In genomic region chr1:40224539-40225284, GRCm38 (mm10) we compare ENCODE assay signal across 8 mouse cellular contexts. TPM values are rescaled to one million over a fixed set of nuclear protein-coding genes. Genes with fewer than 3 reads are reported as not detected.
A peak's percentile ranks its signal among the peaks of the same experiment; 100 is the strongest.
DNase-seq lines count a peak whose midpoint lies in the region; ATAC-seq and TF ChIP-seq lines count a peak whose summit lies in the region.

Il1r1 (plus strand) TSS chr1:40225080.

- H3K27me3 ChIP-seq in neural tube, embryonic 11.5 days (ENCODE audit: control insufficient read depth, insufficient read depth, low read length) = no peaks in the 10 kb centered on the region
- peaks cover 3% of the 10 kb centered on the region; the same call in 1 of the 2 replicates for H3K27me3 ChIP-seq in liver, embryonic 12.5 days (replicated peaks)
- no peaks in the 10 kb centered on the region for H3K27me3 ChIP-seq in forebrain, embryonic 15.5 days
- no peaks in the 10 kb centered on the region for H3K27me3 ChIP-seq in forebrain, postnatal 0 days (ENCODE audit: insufficient read depth, low read length)

- H3K4me2 ChIP-seq in neural tube, embryonic 11.5 days (ENCODE audit: low read depth) = no peak within 1 kb of the TSS
- H3K4me2 ChIP-seq in liver, embryonic 12.5 days = peak within 1 kb of the TSS; percentile 13; the same call in 1 of the 2 replicates
- H3K4me2 ChIP-seq in forebrain, embryonic 15.5 days (replicated peaks) = no peak within 1 kb of the TSS
- no peak within 1 kb of the TSS for H3K4me2 ChIP-seq in forebrain, postnatal 0 days (ENCODE audit: low read depth)

- peak; percentile 21 for DNase-seq in neural tube, embryonic 11.5 days (ENCODE audit: low spot score)
- no peak for DNase-seq in neural tube, embryonic 10.5 days (ENCODE audit: extremely low spot score, low spot score)
- peak; percentile 80 for DNase-seq in heart, postnatal 25 days (ENCODE audit: low spot score)
- DNase-seq in ovary, postnatal 36 days (ENCODE audit: low spot score) = peak; percentile 62
- DNase-seq in forebrain, postnatal 0 days = no peak

- intact Hi-C loops in heart, postnatal 25 days (cut with DNase I) = loop anchor here (5.0 kb wide), 2 partner anchors 107 to 153 kb away; no protein-coding TSS in a partner anchor

- TF ChIP-seq CTCF in forebrain, postnatal 0 days (IDR thresholded peaks at IDR 0.05; ENCODE audit: low read depth) = no peak

- ATAC-seq in neural tube, embryonic 11.5 days (ENCODE audit: insufficient read depth, low FRiP score, low TSS enrichment) = no peak
- ATAC-seq in erythroblast, adult 5-6 weeks (replicated peaks; ENCODE audit: low FRiP score, poor library complexity, severe bottlenecking) = peak; percentile 43
- peak; percentile 15; the same call in 1 of the 2 replicates for ATAC-seq in liver, embryonic 12.5 days
- no peak for ATAC-seq in forebrain, embryonic 15.5 days (replicated peaks)
- ATAC-seq in forebrain, postnatal 0 days = no peak

- H3K9ac ChIP-seq in neural tube, embryonic 11.5 days (ENCODE audit: low read length) = no peak within 1 kb of the TSS
- H3K9ac ChIP-seq in liver, embryonic 12.5 days = no peak within 1 kb of the TSS
- no peak within 1 kb of the TSS for H3K9ac ChIP-seq in forebrain, embryonic 15.5 days (replicated peaks)
- H3K9ac ChIP-seq in forebrain, postnatal 0 days = no peak within 1 kb of the TSS

- no peaks in the 10 kb centered on the region for H3K4me1 ChIP-seq in neural tube, embryonic 11.5 days (ENCODE audit: control insufficient read depth, insufficient read depth, low read length)
- peaks cover 30% of the 10 kb centered on the region for H3K4me1 ChIP-seq in liver, embryonic 12.5 days
- no peaks in the 10 kb centered on the region for H3K4me1 ChIP-seq in forebrain, embryonic 15.5 days
- H3K4me1 ChIP-seq in forebrain, postnatal 0 days (ENCODE audit: insufficient read depth) = no peaks in the 10 kb centered on the region

- H3K27ac ChIP-seq in neural tube, embryonic 11.5 days (ENCODE audit: low read depth, low read length) = no peak within 1 kb of the TSS
- H3K27ac ChIP-seq in liver, embryonic 12.5 days = peak within 1 kb of the TSS; percentile 20
- H3K27ac ChIP-seq in forebrain, embryonic 15.5 days (replicated peaks) = no peak within 1 kb of the TSS
- H3K27ac ChIP-seq in forebrain, postnatal 0 days (ENCODE audit: low read depth, low read length) = no peak within 1 kb of the TSS

- WGBS in neural tube, embryonic 11.5 days = 66% methylated on average over 12 of the region's 12 CpGs
- WGBS in liver, embryonic 12.5 days (ENCODE audit: insufficient replicate concordance) = 50% methylated on average over 12 of the region's 12 CpGs
- 71% methylated on average over 12 of the region's 12 CpGs for WGBS in forebrain, embryonic 15.5 days
- WGBS in forebrain, postnatal 0 days = 67% methylated on average over 12 of the region's 12 CpGs

- no peaks in the 10 kb centered on the region for H3K9me3 ChIP-seq in neural tube, embryonic 11.5 days (ENCODE audit: control insufficient read depth, low read length)
- no peaks in the 10 kb centered on the region for H3K9me3 ChIP-seq in liver, embryonic 12.5 days (replicated peaks)
- no peaks in the 10 kb centered on the region for H3K9me3 ChIP-seq in forebrain, embryonic 15.5 days
- H3K9me3 ChIP-seq in forebrain, postnatal 0 days (ENCODE audit: low read length) = no peaks in the 10 kb centered on the region

- no peak within 1 kb of the TSS for H3K4me3 ChIP-seq in neural tube, embryonic 11.5 days (ENCODE audit: low read depth, low read length)
- no peak within 1 kb of the TSS for H3K4me3 ChIP-seq in liver, embryonic 12.5 days
- H3K4me3 ChIP-seq in forebrain, embryonic 15.5 days = no peak within 1 kb of the TSS
- no peak within 1 kb of the TSS for H3K4me3 ChIP-seq in forebrain, postnatal 0 days (ENCODE audit: low read depth, low read length)

- H3K36me3 ChIP-seq in neural tube, embryonic 11.5 days (ENCODE audit: control insufficient read depth, insufficient read depth, low read length) = no peaks in the 10 kb centered on the region
- no peaks in the 10 kb centered on the region for H3K36me3 ChIP-seq in liver, embryonic 12.5 days
- H3K36me3 ChIP-seq in forebrain, embryonic 15.5 days = no peaks in the 10 kb centered on the region
- no peaks in the 10 kb centered on the region for H3K36me3 ChIP-seq in forebrain, postnatal 0 days (ENCODE audit: insufficient read depth)

RNA-seq across cellular contexts. Expression of gene Il1r1, which starts in this region (rescaled TPM):
- polyA plus RNA-seq in neural tube, embryonic 11.5 days (2014; fragmentation: Nextera tagmentation; extraction: Ambion mirVana) = 0.81 and 1.1 TPM in 2 replicates
- total RNA-seq in erythroblast, adult 5-6 weeks (2015; ENCODE audit: low replicate concordance) = 22.1 and 35.3 TPM in 2 replicates
- total RNA-seq in erythroblast, adult 5-6 weeks (2017; ENCODE audit: low replicate concordance) = 34.5 and 39.0 TPM in 2 replicates
- 1 to 10 TPM; 6.0 to 6.1 TPM for total RNA-seq in heart, postnatal 25 days (2021)
- 15.7 and 17.8 TPM in 2 replicates for polyA plus RNA-seq in liver, embryonic 12.5 days (2016; fragmentation: Nextera tagmentation; extraction: Ambion mirVana)
- polyA plus RNA-seq in forebrain, embryonic 15.5 days (2015; fragmentation: Nextera tagmentation; extraction: Ambion mirVana) = 0.56 and 1.1 TPM in 2 replicates
- total RNA-seq in forebrain, postnatal 0 days (2014; rRNA removed) = 0.38 and 0.90 TPM in 2 replicates
- 0.35 and 0.84 TPM in 2 replicates for polyA plus RNA-seq in forebrain, postnatal 0 days (2015; fragmentation: Nextera tagmentation; extraction: Ambion mirVana)

Comparison
In these comparisons a context has a peak if more than half of its experiments do, and no peak if none do; other contexts are left out.
1. DNase-seq: peak in neural tube, embryonic 11.5 days (single experiment), heart, postnatal 25 days (single experiment) and ovary, postnatal 36 days (single experiment); none in neural tube, embryonic 10.5 days (single experiment) and forebrain, postnatal 0 days (single experiment).
2. ATAC-seq: peak in erythroblast, adult 5-6 weeks (single experiment) and liver, embryonic 12.5 days (single experiment); none in neural tube, embryonic 11.5 days (single experiment), forebrain, embryonic 15.5 days (single experiment) and forebrain, postnatal 0 days (single experiment).